Mouse (Mus musculus) MN1 (cell line): Measurements from ENCODE around the gene Anapc15-ps.

ENCODE experiments used
- DNase-seq: peaks from one replicate; pipeline ENCODE4 v3.0.0-alpha.2; 2016; ENCODE audit warnings: low spot score

Gene Anapc15-ps

DNA sequence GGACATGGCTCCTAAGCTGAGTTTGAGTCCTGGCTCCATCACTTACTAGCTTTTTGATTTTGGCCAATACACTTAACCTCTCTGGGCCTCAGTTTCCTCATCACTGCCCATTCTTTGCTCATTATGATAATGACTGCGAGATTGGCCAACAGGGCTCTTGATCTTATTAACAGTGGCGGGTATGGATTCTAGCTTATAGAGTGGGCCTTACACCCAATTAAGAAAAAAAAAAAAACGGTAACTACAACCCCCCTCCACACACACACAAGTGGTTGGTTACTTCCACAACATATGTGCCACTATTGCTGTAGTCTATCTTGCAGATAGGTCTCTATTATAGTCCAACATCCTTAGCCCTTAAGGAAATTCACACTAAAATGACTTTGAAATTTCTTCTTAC, at the start of gene Anapc15-ps:
Anapc15-ps (minus strand) TSS at position 101 of the 400 bp plus-strand sequence.
- no peak for DNase-seq

DNA sequence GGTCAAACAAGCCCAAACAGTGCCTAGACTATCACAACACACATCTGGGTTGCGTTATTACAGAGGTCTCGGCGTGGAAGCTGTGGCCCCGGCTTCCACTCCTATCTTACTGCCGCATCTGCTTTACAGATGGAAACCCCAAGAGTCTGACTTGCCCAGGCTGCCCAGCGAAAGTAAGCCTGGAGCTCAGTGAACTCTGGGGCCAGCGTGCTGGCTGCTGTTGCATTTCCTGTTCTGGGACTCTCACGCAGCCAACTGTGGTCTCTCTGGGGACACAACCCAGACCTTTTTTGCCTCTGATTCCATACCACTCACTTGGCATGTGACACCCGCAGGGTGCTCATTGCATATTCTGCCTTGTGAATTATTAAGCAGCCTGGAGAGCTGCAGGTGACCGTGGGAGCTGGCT, 49.0 kb upstream of the Anapc15-ps start:
- DNase-seq = no peak

DNA sequence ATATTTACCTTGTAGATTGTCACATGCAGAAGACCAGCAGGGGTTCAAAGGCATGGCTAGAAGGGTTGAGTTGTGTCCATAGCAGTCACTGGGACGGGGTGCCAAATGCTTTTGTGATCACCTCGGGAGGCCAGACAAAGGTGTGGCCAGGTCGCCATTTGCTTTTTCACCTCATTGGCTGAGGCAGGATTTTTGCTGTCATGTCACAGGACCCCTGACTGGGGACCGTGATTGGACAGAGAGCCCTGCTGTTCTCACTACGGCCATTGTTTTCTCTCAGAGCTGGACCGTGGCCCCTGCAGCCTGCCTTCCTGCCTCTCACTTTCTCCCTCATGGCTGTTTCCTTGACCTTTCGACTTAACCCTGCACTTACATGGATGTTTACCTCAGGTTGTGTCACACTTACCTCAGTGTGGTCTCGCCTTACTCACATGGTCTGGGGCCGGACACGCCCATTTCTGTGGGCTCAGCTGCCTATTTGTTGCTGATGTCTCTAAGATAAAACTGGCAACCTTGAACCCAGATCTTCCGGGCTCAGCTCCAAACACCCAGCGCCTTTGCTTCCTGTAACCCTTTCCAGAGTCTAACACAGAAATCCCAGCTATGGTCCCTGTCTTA, 47.0 kb upstream of the Anapc15-ps start:
- DNase-seq = no peak

- no peak for DNase-seq
Measured at GRCm38 (mm10) chr10:95719472-95719871, 46.2 kb upstream of the Anapc15-ps start.

GRCm38 (mm10) chr10:95718760-95719159, 45.5 kb upstream of the Anapc15-ps start:
- no peak for DNase-seq

- no peak for DNase-seq
Measured at GRCm38 (mm10) chr10:95717106-95717680, 43.9 kb upstream of the Anapc15-ps start.

GRCm38 (mm10) chr10:95715687-95716086, 42.4 kb upstream of the Anapc15-ps start:
- no peak for DNase-seq

DNA sequence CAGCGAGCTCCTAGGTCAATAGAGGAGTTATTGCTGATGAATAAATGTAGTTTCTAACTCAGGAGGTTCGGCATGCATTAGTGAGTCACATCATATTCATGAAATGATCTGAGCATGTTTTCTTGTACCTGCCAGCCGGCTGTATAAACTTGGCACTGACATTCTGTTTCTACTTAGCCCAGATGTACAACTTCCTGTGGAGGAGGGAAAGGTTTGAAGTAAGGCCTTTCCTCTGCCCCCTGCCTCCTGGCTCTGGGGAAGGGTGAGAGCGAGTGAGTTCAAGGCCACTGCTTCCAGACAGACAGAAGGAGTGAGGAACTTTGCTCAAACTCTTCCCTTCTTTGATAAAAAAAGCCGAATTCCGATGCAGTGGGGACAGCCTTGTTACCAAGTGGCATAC, 39.0 kb upstream of the Anapc15-ps start:
- no peak for DNase-seq

GRCm38 (mm10) chr10:95709903-95710660, 36.8 kb upstream of the Anapc15-ps start:
- no peak for DNase-seq

DNA sequence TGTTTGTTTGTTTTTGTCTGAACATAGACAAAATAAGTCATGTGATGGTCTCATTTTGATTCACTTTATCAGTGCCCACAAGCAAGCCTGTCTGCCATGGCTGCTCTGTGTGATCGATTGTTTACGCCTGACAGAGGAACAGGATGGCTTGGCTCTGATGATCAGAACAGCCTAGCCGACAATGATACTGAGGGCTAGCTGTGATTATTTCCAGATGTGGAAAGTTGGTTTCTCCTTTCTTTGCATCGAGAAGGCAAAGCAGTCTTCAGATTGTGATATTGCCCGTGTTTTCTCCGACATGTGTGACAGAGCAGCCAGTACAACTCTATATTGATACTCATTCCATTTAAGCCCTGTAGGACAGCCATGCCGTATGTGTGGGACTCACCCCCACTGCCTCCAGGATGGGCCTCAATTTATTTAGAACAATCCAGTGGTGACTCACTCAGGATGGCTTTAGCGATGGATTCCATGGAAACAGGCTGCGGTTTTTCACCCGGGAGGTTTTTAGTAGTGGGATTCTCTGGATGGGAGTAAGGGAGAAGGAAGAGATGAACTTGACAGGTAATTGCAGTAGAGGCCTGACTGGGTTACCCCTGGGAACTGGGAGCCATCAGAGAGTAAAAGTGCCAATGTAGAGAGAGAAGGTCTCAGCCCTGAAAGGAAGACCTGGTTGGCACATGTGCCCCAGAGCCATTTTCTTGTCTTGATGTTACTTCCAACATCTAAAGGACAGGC, 36.1 kb upstream of the Anapc15-ps start:
- no peak for DNase-seq

DNA sequence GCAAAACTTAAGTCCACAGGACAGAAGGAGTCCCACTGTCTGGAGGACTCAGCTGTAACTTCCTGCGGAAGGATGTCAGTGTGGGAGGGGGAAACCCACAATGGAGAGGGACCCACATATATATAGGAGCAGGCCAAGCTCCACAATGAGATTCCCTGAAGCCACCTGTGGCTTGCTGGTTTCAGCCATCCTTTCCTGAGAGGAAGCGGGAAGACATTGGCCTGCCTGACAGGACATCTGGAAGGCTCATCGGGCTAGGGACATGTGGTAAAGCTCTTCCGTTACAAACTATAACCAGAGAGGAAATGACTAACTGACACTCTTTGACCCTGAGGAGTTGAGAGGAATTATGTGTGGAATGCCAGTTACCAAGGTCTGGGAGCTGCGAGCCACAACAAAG, 34.8 kb upstream of the Anapc15-ps start:
- no peak for DNase-seq

- no peak for DNase-seq
Measured at GRCm38 (mm10) chr10:95706867-95707266, 33.6 kb upstream of the Anapc15-ps start.

DNA sequence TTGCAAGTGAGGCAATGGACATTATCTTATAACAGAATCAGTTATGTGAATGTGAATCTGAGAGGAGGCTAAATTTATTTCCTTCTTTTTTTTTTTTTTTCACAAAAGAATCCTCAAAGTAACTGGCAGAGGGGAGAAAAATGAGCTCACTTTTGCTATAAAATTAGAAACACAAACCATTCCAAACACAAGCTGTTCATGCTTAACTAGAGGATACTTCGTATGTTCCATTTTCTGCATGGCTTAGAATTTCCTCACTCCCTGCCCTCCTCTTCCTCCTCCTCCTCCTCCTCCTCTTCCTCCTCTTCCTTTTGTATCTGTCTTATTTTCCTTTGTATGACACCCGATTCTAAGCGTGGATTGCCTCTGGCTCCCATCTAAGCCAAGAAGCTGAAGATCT, 32.5 kb upstream of the Anapc15-ps start:
- no peak for DNase-seq

DNA sequence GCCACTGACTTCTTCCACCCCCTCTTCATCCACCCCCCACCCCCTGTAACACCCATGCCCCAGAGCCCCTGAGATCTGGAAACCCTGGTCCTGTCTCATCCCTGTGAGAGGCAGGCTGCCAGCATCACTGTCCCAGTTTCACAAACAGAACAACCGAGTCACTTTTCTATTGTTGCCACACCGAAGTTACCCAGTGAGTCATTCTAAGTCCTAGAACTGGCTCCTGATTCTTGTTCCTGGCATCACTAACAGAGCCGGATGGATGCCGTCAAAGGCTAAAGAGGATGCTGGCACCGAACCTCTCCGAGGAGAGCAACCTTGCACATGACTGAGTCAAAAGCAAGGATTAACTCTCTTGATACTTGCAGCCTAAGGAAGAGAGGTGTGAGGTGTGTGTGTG, 31.6 kb upstream of the Anapc15-ps start:
- no peak for DNase-seq

DNA sequence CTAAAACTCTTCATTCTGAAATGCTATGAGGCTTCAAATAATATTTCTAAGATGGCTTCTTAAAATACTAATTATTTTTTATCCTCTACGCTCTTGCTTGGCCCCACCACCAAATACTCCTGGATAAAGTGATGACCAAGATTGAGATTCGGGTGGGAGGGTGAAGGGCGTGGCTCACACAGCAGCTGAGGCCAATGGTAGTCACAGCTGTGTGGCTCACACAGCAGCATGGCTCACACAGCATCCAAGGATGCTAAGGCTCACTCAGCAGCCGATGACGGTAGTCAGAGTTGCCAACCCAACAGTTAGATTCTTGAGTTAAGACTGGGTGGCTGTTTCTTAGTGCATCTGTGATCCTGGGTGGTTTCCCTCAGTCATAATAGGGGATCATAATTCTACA, 30.5 kb upstream of the Anapc15-ps start:
- DNase-seq = no peak

GRCm38 (mm10) chr10:95700422-95700821, 27.2 kb upstream of the Anapc15-ps start:
- DNase-seq = no peak

- DNase-seq = no peak
Measured at GRCm38 (mm10) chr10:95698920-95699714, 25.9 kb upstream of the Anapc15-ps start.

DNA sequence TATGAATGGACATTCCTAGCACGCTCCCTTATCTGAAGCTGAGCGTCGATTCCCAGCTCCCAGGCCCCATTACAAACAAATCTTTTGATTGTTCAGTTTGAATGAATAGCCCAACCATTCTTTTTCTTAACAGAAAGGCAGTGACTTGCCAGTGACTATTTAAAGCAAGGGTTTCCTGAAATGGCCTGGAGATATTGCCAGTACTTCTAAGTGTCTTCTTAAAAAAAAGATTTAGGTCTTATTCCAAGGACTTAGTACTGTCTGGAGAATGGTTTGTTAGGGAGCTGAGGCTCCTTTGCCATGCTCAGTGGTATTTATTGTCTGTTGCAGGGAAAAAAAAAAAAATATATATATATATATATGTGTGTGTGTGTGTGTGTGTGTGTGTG, 23.0 kb upstream of the Anapc15-ps start:
- DNase-seq = no peak

DNA sequence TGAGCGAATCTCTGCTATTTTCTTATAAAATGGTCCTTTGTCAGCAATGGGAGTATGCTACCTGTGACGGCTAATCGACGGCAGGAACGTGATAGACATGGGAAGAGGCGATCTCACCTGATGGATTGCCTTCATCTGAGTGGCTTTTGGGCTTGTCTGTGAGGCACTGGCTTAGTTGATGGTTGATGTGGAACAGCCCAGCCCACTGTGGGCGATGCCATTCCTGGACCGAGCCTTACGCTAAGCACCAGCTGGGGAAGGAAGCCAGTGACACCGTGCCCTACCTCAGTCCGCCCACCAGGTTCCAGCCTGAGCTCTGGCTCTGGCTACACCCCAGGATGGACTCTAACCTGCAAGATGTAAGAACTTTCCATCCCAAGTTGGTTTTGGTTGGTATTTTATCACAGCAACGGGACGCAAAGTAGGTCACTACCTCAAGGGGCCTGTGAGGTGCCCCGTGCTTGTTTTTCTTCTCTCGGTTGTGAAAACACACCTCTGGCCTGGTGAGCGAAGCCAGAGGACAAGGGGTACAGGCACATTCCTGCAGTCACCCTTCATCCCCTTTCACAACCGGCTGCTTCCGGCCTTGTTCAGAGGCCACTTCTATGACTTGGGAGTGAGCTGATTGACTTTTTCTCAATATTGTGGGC, 22.5 kb upstream of the Anapc15-ps start:
- no peak for DNase-seq

- DNase-seq = no peak
Measured at GRCm38 (mm10) chr10:95694559-95695251, 21.5 kb upstream of the Anapc15-ps start.

DNA sequence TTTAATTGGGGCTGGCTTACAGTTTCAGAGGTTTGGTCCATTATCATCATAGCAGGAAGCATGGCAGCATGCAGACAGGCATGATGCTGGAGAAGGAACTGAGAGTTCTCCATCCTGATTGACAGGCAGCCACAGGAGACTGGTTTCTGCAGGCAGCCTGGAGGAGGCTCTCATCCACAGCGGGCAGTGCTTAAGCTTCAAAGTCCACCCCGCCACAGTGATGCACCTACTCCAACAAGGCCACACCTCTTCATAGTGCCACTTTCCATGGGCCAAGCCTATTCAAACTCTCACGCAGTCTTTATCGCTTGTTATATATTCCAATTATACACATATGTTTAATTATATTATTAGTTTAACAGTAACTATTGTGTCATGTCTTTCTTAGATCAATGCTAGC, 18.1 kb upstream of the Anapc15-ps start:
- no peak for DNase-seq
